Mouse (Mus musculus) heart, embryonic 14.5 days (tissue): ENCODE measurements at regions not wholly inside any gene's neighbourhood (a gene's known extent, or its start where the extent isn't known, plus 50 kb on each side); places are given as distances from the start of the nearest gene placed in this dataset.

ENCODE experiments used
- ATAC-seq: fragments of 200-750 bp; cut with Nextera tagmentation; 2 replicates; pipeline ENCODE4 v1.8.0; 2017; ENCODE audit warnings: low read depth, moderate TSS enrichment; ENCODE audit not compliant: insufficient number of reproducible peaks, insufficient read depth, low FRiP score
- H3K27ac ChIP-seq, 2 experiments: fragments of 200-500 bp in 1 of 2; fragments of 300-500 bp in 1 of 2; sonication (generic) in 1 of 2; replicated peaks in 1 of 2; 2 replicates each; pipeline ENCODE4 v1.5.1; 2012 to 2014; ENCODE audit warnings: low read depth in 2 of 2, low read length in 2 of 2, control low read depth in 1 of 2, mild to moderate bottlenecking in 1 of 2, mixed read lengths in 1 of 2; ENCODE audit not compliant: control insufficient read depth in 1 of 2, insufficient read depth in 1 of 2
- H3K27me3 ChIP-seq: fragments of 300-500 bp; sonication (generic); 2 replicates; pipeline ENCODE4 v1.6.1; 2014; ENCODE audit warnings: mild to moderate bottlenecking, low read length, control low read depth; ENCODE audit not compliant: control insufficient read depth, insufficient read depth
- H3K36me3 ChIP-seq: fragments of 300-500 bp; sonication (generic); 2 replicates; pipeline ENCODE4 v1.6.1; 2014; ENCODE audit warnings: mild to moderate bottlenecking, control low read depth, low read length, mixed read lengths; ENCODE audit not compliant: control insufficient read depth, insufficient read depth
- H3K4me1 ChIP-seq, 2 experiments: fragments of 200-500 bp in 1 of 2; fragments of 300-500 bp in 1 of 2; sonication (generic) in 1 of 2; 2 replicates each; pipeline ENCODE4 v1.6.1; 2012 to 2014; ENCODE audit warnings: low read length in 2 of 2, control low read depth in 1 of 2, mixed read lengths in 1 of 2; ENCODE audit not compliant: control insufficient read depth in 2 of 2, insufficient read depth in 2 of 2
- H3K4me2 ChIP-seq: fragments of 300-500 bp; sonication (generic); 2 replicates; pipeline ENCODE4 v1.6.1; 2014; ENCODE audit warnings: mild to moderate bottlenecking, low read length
- H3K4me3 ChIP-seq, 2 experiments: fragments of 200-500 bp in 1 of 2; fragments of 300-500 bp in 1 of 2; sonication (generic) in 1 of 2; 2 replicates each; pipeline ENCODE4 v1.5.1; 2012 to 2014; ENCODE audit warnings: low read length in 2 of 2, mild to moderate bottlenecking in 2 of 2, control low read depth in 1 of 2, low read depth in 1 of 2, moderate library complexity in 1 of 2; ENCODE audit not compliant: control insufficient read depth in 1 of 2, insufficient read depth in 1 of 2
- H3K9ac ChIP-seq: fragments of 300-500 bp; sonication (generic); 2 replicates; pipeline ENCODE4 v1.6.1; 2014; ENCODE audit warnings: mild to moderate bottlenecking, low read length
- H3K9me3 ChIP-seq: fragments of 300-500 bp; sonication (generic); 2 replicates; pipeline ENCODE4 v1.6.1; 2016; ENCODE audit warnings: low read length, control low read depth; ENCODE audit not compliant: control insufficient read depth
- WGBS: fragments of 180-500 bp; shearing (Covaris S2); extraction: QIAGEN DNeasy Blood & Tissue Kit; methylation state at CpG from one replicate; pipeline ENCODE4 v1.1.7; 2014; 5-methylcytosine and 5-hydroxymethylcytosine counted together

DNA sequence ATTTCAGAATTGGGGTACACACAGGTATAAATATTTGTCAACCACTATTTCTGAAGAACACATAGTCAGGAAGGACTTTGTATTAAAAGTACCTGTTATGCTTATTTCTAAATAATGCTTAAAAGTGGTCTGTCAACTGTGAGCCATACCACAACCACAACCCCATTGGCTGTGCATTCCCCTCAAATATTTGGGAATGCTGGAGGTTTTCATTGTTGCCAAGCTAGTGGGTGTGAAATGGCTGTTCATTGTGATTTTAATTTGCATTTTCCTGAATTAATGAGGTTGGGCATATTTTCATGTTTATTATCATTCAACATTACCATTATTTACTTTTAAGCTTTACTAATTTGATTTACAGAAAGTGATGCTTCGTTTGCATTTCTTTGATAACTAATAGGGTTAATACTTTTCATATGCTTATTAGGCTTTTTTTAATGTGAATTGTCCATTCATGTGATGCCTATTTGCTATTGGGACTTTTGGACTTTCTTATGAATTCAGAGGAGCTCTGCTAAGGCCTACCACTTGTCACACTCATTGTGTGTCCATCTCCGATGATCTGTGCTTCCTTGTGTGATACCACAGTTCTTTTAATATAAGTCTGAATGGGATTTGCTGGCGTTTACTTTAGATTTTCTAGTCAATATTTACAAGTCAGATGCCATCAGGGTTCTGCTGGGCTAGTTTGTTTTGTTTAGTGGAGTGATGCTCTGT is 297.5 kb upstream of the Plxna2 start:
- no peaks in the 10 kb centered on the region for H3K36me3 ChIP-seq
- no peaks in the 10 kb centered on the region for H3K27me3 ChIP-seq
- 77% methylated on average over 3 of the region's 3 CpGs for WGBS
- H3K9me3 ChIP-seq, result no peaks in the 10 kb centered on the region
- no peaks in the 10 kb centered on the region for H3K4me1 ChIP-seq
- H3K4me3 ChIP-seq, result no peak overlapping the region
- no peak overlapping the region for H3K27ac ChIP-seq
- no peak for ATAC-seq
- no peak overlapping the region for H3K4me2 ChIP-seq
- H3K9ac ChIP-seq, result no peak overlapping the region

DNA sequence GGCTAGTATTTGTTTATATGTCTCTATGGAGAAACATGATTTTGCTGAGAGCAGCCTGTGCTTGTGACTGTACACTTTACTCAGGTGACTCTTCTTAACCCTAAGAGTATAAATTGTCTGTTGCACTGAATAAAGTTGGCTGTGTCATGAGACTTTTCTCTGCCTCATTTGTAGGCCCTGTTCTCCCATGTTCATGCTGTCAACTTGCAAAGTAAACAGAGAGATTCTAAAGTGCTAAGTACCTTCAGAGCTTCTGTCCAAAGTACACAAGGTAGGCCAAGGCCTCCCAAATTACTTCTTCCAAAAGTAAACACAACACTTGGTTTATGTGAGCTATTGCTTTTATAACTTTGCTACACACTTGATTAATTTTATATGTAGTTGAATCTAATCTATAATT is 299.7 kb upstream of the Plxna2 start:
- H3K36me3 ChIP-seq, result no peaks in the 10 kb centered on the region
- no peak overlapping the region for H3K9ac ChIP-seq
- H3K4me1 ChIP-seq, result no peaks in the 10 kb centered on the region
- no peaks in the 10 kb centered on the region for H3K27me3 ChIP-seq
- no peaks in the 10 kb centered on the region for H3K9me3 ChIP-seq
- no peak overlapping the region for H3K27ac ChIP-seq
- no peak for ATAC-seq
- H3K4me3 ChIP-seq, result no peak overlapping the region
- no peak overlapping the region for H3K4me2 ChIP-seq

DNA sequence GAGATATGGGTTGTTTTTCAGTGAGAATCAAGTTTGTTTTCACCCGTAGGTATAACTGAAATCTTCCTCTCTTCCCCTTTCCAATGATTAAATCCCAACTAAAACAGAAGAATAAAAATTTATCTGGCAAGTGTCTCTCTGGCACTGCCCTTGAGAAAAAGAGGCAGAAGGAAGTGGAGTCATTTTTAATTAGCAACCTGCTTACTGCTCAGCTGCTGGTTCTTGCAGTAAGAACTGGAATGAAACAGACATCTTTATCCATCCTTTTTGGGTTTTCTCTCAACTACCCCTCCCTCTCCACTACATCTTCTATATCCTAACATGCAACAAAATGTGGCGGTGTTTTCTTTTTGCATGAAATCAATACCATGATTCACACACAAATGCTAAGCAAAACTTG is 302.4 kb upstream of the Plxna2 start:
- H3K4me3 ChIP-seq, result no peak overlapping the region
- H3K9ac ChIP-seq, result no peak overlapping the region
- no peaks in the 10 kb centered on the region for H3K4me1 ChIP-seq
- no peaks in the 10 kb centered on the region for H3K27me3 ChIP-seq
- no peak for ATAC-seq
- WGBS, result 64% methylated on average over 2 of the region's 2 CpGs
- no peaks in the 10 kb centered on the region for H3K36me3 ChIP-seq
- no peaks in the 10 kb centered on the region for H3K9me3 ChIP-seq
- no peak overlapping the region for H3K4me2 ChIP-seq
- H3K27ac ChIP-seq, result no peak overlapping the region

DNA sequence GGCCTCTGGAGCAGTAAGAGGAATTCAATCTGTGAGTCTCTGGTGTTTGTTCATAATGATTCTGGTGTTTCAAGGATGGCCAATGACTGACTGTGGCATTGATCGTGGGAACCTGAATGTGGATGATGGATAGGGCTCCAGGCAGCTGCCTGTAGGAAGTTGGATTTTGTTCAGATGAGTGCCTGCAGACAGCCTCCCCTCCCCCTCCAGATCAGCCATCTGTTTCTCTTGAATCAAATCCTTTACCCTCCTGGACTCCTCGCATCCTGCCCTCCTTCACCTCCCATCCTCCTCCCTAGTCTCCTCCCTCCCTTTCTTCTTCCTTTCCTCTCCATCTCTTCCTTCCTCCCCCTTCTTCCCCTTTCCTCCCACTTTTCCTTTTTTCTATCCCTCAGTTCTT is 307.6 kb upstream of the Plxna2 start:
- Histone ChIP-seq H3K4me2 (no peak overlapping the region), H3K36me3 (no peaks in the 10 kb centered on the region), H3K4me3 (no peak overlapping the region), H3K9ac (no peak overlapping the region), H3K9me3 (no peaks in the 10 kb centered on the region), H3K4me1 (no peaks in the 10 kb centered on the region), H3K27ac (no peak overlapping the region), H3K27me3 (no peaks in the 10 kb centered on the region)
- 37% methylated on average over 2 of the region's 2 CpGs for WGBS
- ATAC-seq, result no peak

GRCm38 (mm10) chr1:194308648-194309047 is 309.4 kb upstream of the Plxna2 start:
- H3K36me3 ChIP-seq, result no peaks in the 10 kb centered on the region
- 83% methylated on average over 3 of the region's 3 CpGs for WGBS
- no peak for ATAC-seq
- no peak overlapping the region for H3K4me3 ChIP-seq
- no peak overlapping the region for H3K27ac ChIP-seq
- no peaks in the 10 kb centered on the region for H3K9me3 ChIP-seq
- no peaks in the 10 kb centered on the region for H3K4me1 ChIP-seq
- no peak overlapping the region for H3K4me2 ChIP-seq
- no peaks in the 10 kb centered on the region for H3K27me3 ChIP-seq
- no peak overlapping the region for H3K9ac ChIP-seq

DNA sequence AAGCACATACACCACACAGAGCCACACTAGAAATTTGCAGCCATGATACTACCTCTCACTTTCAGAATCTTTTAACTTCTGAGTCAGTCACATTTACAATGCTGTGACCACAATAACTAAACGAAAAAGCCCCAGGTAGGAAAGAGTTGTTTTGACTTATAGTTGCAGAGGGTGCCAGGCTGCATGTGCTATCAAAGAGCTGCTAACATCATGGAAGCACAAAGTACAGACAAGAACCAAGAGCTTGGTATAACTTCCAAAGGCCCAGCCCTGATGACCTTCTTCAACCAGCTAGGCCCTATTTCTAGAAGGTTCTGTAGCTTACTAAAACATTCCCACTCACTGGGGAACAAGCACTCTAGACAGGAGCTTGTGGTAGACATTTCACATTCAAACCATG is 314.1 kb upstream of the Plxna2 start:
- no peak for ATAC-seq
- Histone ChIP-seq H3K4me1 (peaks cover 3 to 5% of the 10 kb centered on the region in 2 experiments; a peak in 1 of 4 replicates), H3K36me3 (no peaks in the 10 kb centered on the region), H3K27me3 (no peaks in the 10 kb centered on the region), H3K27ac (no peak overlapping the region), H3K9me3 (no peaks in the 10 kb centered on the region), H3K9ac (no peak overlapping the region), H3K4me3 (no peak overlapping the region), H3K4me2 (no peak overlapping the region)
- 75% methylated on average over 1 of the region's 1 CpGs for WGBS

GRCm38 (mm10) chr1:194302775-194303174 is 315.2 kb upstream of the Plxna2 start:
- no peak for ATAC-seq
- WGBS, result 6% methylated on average over 1 of the region's 1 CpGs

DNA sequence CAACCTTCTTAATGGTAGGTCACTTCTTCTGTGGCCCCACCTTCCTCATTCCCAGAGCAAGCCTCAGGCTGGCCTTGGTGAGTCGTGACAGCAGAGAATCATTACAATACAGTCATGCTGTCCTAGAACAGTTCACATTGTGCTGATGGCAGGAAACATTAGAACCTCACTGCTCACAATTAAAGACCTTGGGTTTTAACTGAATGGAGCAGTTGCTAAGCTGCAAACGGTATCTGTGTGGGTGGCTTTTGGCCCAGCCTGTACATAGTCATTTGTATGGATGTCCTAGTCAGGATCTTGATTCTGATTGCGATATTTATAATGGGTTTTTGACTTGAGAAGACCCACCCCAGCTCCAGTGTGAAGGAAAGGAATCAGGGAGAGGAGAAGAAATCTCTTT is 336.1 kb upstream of the Plxna2 start:
- no peaks in the 10 kb centered on the region for H3K27me3 ChIP-seq
- no peak overlapping the region for H3K4me3 ChIP-seq
- no peak overlapping the region for H3K27ac ChIP-seq
- no peaks in the 10 kb centered on the region for H3K36me3 ChIP-seq
- H3K9me3 ChIP-seq, result no peaks in the 10 kb centered on the region
- 74% methylated on average over 3 of the region's 3 CpGs for WGBS
- H3K4me2 ChIP-seq, result no peak overlapping the region
- H3K9ac ChIP-seq, result no peak overlapping the region
- peaks cover 0 to 11% of the 10 kb centered on the region in 2 experiments; a peak in 3 of 4 replicates for H3K4me1 ChIP-seq
- no peak for ATAC-seq

More at GRCm38 (mm10) chr1:194302775-194303174, 315.2 kb upstream of the Plxna2 start:
- H3K27me3 ChIP-seq, result no peaks in the 10 kb centered on the region
- no peak overlapping the region for H3K9ac ChIP-seq
- no peaks in the 10 kb centered on the region for H3K36me3 ChIP-seq
- no peaks in the 10 kb centered on the region for H3K9me3 ChIP-seq
- no peak overlapping the region for H3K4me2 ChIP-seq
- peaks cover 3 to 5% of the 10 kb centered on the region in 2 experiments; a peak in 1 of 4 replicates for H3K4me1 ChIP-seq
- H3K4me3 ChIP-seq, result no peak overlapping the region
- no peak overlapping the region for H3K27ac ChIP-seq
